Mouse (Mus musculus) intestine, postnatal 0 days (tissue): ENCODE data around the gene Hint3. TPM values are rescaled to one million over a fixed set of nuclear protein-coding genes. Genes with fewer than 3 reads are reported as not detected.

Experiments
- ATAC-seq: fragments of 200-750 bp; cut with Nextera tagmentation; 2 replicates; pipeline ENCODE4 v1.8.0; 2017; ENCODE audit warnings: mild to moderate bottlenecking, moderate TSS enrichment, moderate library complexity
- H3K27ac ChIP-seq: fragments of 300-500 bp; sonication (generic); 2 replicates; pipeline ENCODE4 v1.5.1; 2014; ENCODE audit warnings: mild to moderate bottlenecking, low read depth, low read length, moderate library complexity
- H3K27me3 ChIP-seq: fragments of 300-500 bp; sonication (generic); replicated peaks from 2 replicates; pipeline ENCODE4 v1.6.1; 2014; ENCODE audit warnings: low read length, mixed read lengths; ENCODE audit not compliant: control insufficient read depth, insufficient read depth
- H3K36me3 ChIP-seq: fragments of 300-500 bp; sonication (generic); 2 replicates; pipeline ENCODE4 v1.6.1; 2014; ENCODE audit warnings: mild to moderate bottlenecking, moderate library complexity; ENCODE audit not compliant: control insufficient read depth, insufficient read depth
- H3K4me1 ChIP-seq: fragments of 300-500 bp; sonication (generic); replicated peaks from 2 replicates; pipeline ENCODE4 v1.6.1; 2014; ENCODE audit warnings: antibody characterized with exemption, low read length, mixed read lengths; ENCODE audit not compliant: control insufficient read depth, insufficient read depth
- H3K4me2 ChIP-seq: fragments of 300-500 bp; sonication (generic); replicated peaks from 2 replicates; pipeline ENCODE4 v1.6.1; 2014; ENCODE audit warnings: low read depth, mild to moderate bottlenecking, moderate library complexity
- H3K4me3 ChIP-seq: fragments of 300-500 bp; sonication (generic); 2 replicates; pipeline ENCODE4 v1.5.1; 2014; ENCODE audit warnings: low read depth, low read length
- H3K9ac ChIP-seq: fragments of 300-500 bp; sonication (generic); 2 replicates; pipeline ENCODE4 v1.6.1; 2014; ENCODE audit warnings: mild to moderate bottlenecking, low read depth, low read length
- H3K9me3 ChIP-seq: fragments of 300-500 bp; sonication (generic); 2 replicates; pipeline ENCODE4 v1.6.1; 2016; ENCODE audit warnings: mixed run types; ENCODE audit not compliant: control insufficient read depth
- CTCF ChIP-seq: sonication (generic); IDR thresholded peaks from 2 replicates; pipeline ENCODE4 v1.5.1; 2016; ENCODE audit warnings: low read depth, mild to moderate bottlenecking, control low read depth, antibody characterized with exemption, moderate library complexity
- WGBS: fragments of 180-500 bp; shearing (Covaris S2); extraction: QIAGEN DNeasy Blood & Tissue Kit; methylation state at CpG from one replicate; pipeline ENCODE4 v1.1.7; 2014; 5-methylcytosine and 5-hydroxymethylcytosine counted together
- polyA plus RNA-seq: library from polyadenylated mRNA; unstranded; fragments of >200 nt; fragmentation: Nextera tagmentation; extraction: Ambion mirVana; gene quantifications from 2 replicates; pipeline ENCODE4 v1.2.1, GENCODE M21; 2015

The Hint3 gene
- polyA plus RNA-seq, 1 experiment from 2014 or later: 124 TPM

GRCm38 (mm10) chr10:30624161-30625019 lies 5.0 kb downstream of the Hint3 start:
- no peaks in the 10 kb centered on the region for H3K9me3 ChIP-seq
- WGBS: 53% methylated on average over 5 of the region's 5 CpGs
- H3K4me3 ChIP-seq: no peak overlapping the region
- H3K9ac ChIP-seq: no peak overlapping the region
- H3K36me3 ChIP-seq: no peaks in the 10 kb centered on the region
- H3K4me1 ChIP-seq: no peaks in the 10 kb centered on the region
- H3K4me2 ChIP-seq: no peak overlapping the region
- no peak overlapping the region for H3K27ac ChIP-seq
- no peaks in the 10 kb centered on the region for H3K27me3 ChIP-seq
- TF ChIP-seq CTCF: no peak
- no peak for ATAC-seq

- ATAC-seq: no peak
- H3K4me2 ChIP-seq: no peak overlapping the region
- peak; percentile 69 for TF ChIP-seq CTCF
Observed at GRCm38 (mm10) chr10:30622928-30623327, 6.5 kb downstream of the Hint3 start.

GRCm38 (mm10) chr10:30618918-30619210 lies 10.6 kb downstream of the Hint3 start:
- Histone ChIP-seq H3K27me3 (no peaks in the 10 kb centered on the region), H3K4me1 (no peaks in the 10 kb centered on the region; the same call in 1 of the 2 replicates), H3K27ac (peak overlapping the region; percentile 99; the same call in 1 of the 2 replicates), H3K9me3 (no peaks in the 10 kb centered on the region), H3K4me3 (peak overlapping the region; percentile 74), H3K4me2 (peak overlapping the region; percentile 76), H3K9ac (peak overlapping the region; percentile 79), H3K36me3 (no peaks in the 10 kb centered on the region)
- 36% methylated on average over 3 of the region's 3 CpGs for WGBS
- TF ChIP-seq CTCF: no peak
- no peak for ATAC-seq

More at GRCm38 (mm10) chr10:30622928-30623327, 6.5 kb downstream of the Hint3 start:
- Histone ChIP-seq H3K36me3 (no peaks in the 10 kb centered on the region), H3K4me1 (no peaks in the 10 kb centered on the region), H3K9ac (no peak overlapping the region), H3K27me3 (no peaks in the 10 kb centered on the region), H3K9me3 (no peaks in the 10 kb centered on the region), H3K4me3 (no peak overlapping the region), H3K27ac (no peak overlapping the region)

GRCm38 (mm10) chr10:30618091-30618917 lies 11.1 kb downstream of the Hint3 start:
- ATAC-seq: peak; percentile 100
- TF ChIP-seq CTCF: peak; percentile 58

GRCm38 (mm10) chr10:30613039-30613438 lies 16.4 kb downstream of the Hint3 start:
- ATAC-seq: no peak
- 77% methylated on average over 4 of the region's 4 CpGs for WGBS
- H3K4me2 ChIP-seq: no peak overlapping the region
- H3K27ac ChIP-seq: no peak overlapping the region
- no peaks in the 10 kb centered on the region for H3K9me3 ChIP-seq
- H3K36me3 ChIP-seq: peaks cover 21% of the 10 kb centered on the region
- H3K27me3 ChIP-seq: no peaks in the 10 kb centered on the region
- no peak overlapping the region for H3K4me3 ChIP-seq
- H3K4me1 ChIP-seq: no peaks in the 10 kb centered on the region; the same call in 1 of the 2 replicates
- TF ChIP-seq CTCF: no peak
- H3K9ac ChIP-seq: no peak overlapping the region

More at GRCm38 (mm10) chr10:30618091-30618917, 11.1 kb downstream of the Hint3 start:
- Histone ChIP-seq H3K9me3 (no peaks in the 10 kb centered on the region), H3K4me1 (no peaks in the 10 kb centered on the region; the same call in 1 of the 2 replicates), H3K36me3 (no peaks in the 10 kb centered on the region), H3K4me3 (peak overlapping the region; percentile 74), H3K27me3 (no peaks in the 10 kb centered on the region), H3K4me2 (peak overlapping the region; percentile 76), H3K27ac (peak overlapping the region; percentile 99), H3K9ac (peak overlapping the region; percentile 79)
- 1% methylated on average over 49 of the region's 49 CpGs for WGBS

GRCm38 (mm10) chr10:30609614-30610013 lies 19.8 kb downstream of the Hint3 start:
- H3K27ac ChIP-seq: no peak overlapping the region
- no peak overlapping the region for H3K9ac ChIP-seq
- ATAC-seq: no peak
- no peaks in the 10 kb centered on the region for H3K4me1 ChIP-seq
- H3K27me3 ChIP-seq: no peaks in the 10 kb centered on the region
- peaks cover 21% of the 10 kb centered on the region for H3K36me3 ChIP-seq
- no peak overlapping the region for H3K4me2 ChIP-seq
- no peak overlapping the region for H3K4me3 ChIP-seq
- TF ChIP-seq CTCF: no peak
- H3K9me3 ChIP-seq: no peaks in the 10 kb centered on the region
